Mouse (Mus musculus) limb, embryonic 12.5 days (tissue): ENCODE results near the gene Sec16a. TPM values are rescaled to one million over a fixed set of nuclear protein-coding genes. Genes with fewer than 3 reads are reported as not detected.

Source experiments
- ATAC-seq: fragments of 200-750 bp; cut with Nextera tagmentation; 2 replicates; pipeline ENCODE4 v1.8.0; 2017; ENCODE audit warnings: low read depth, moderate TSS enrichment; ENCODE audit not compliant: insufficient number of reproducible peaks, insufficient read depth, low FRiP score, low TSS enrichment
- H3K27ac ChIP-seq: fragments of 300-500 bp; sonication (generic); 2 replicates; pipeline ENCODE4 v1.5.1; 2016; ENCODE audit warnings: mild to moderate bottlenecking, moderate library complexity
- H3K27me3 ChIP-seq: fragments of 300-500 bp; sonication (generic); 2 replicates; pipeline ENCODE4 v1.6.1; 2016; ENCODE audit warnings: mild to moderate bottlenecking, moderate library complexity
- H3K36me3 ChIP-seq: fragments of 300-500 bp; sonication (generic); 2 replicates; pipeline ENCODE4 v1.6.1; 2016; ENCODE audit warnings: mild to moderate bottlenecking, moderate library complexity
- H3K4me1 ChIP-seq: fragments of 300-500 bp; sonication (generic); replicated peaks from 2 replicates; pipeline ENCODE4 v1.6.1; 2016
- H3K4me2 ChIP-seq: fragments of 300-500 bp; sonication (generic); 2 replicates; pipeline ENCODE4 v1.6.1; 2016; ENCODE audit warnings: mild to moderate bottlenecking, moderate library complexity
- H3K4me3 ChIP-seq: fragments of 300-500 bp; sonication (generic); replicated peaks from 2 replicates; pipeline ENCODE4 v1.5.1; 2016; ENCODE audit warnings: mild to moderate bottlenecking
- H3K9ac ChIP-seq: fragments of 300-500 bp; sonication (generic); replicated peaks from 2 replicates; pipeline ENCODE4 v1.6.1; 2016; ENCODE audit warnings: mild to moderate bottlenecking, moderate library complexity
- H3K9me3 ChIP-seq: fragments of 300-500 bp; sonication (generic); 2 replicates; pipeline ENCODE4 v1.6.1; 2016; ENCODE audit warnings: mild to moderate bottlenecking, moderate library complexity
- WGBS: fragments of 180-500 bp; shearing (Covaris S2); methylation state at CpG from one replicate; pipeline ENCODE4 v1.1.7; 2016; 5-methylcytosine and 5-hydroxymethylcytosine counted together
- polyA plus RNA-seq: library from polyadenylated mRNA; unstranded; fragments of >200 nt; fragmentation: Nextera tagmentation; extraction: Ambion mirVana; gene quantifications from 2 replicates; pipeline ENCODE4 v1.2.1, GENCODE M21; 2016

The Sec16a gene
- polyA plus RNA-seq, 1 experiment from 2014 or later: 25.6 TPM

DNA sequence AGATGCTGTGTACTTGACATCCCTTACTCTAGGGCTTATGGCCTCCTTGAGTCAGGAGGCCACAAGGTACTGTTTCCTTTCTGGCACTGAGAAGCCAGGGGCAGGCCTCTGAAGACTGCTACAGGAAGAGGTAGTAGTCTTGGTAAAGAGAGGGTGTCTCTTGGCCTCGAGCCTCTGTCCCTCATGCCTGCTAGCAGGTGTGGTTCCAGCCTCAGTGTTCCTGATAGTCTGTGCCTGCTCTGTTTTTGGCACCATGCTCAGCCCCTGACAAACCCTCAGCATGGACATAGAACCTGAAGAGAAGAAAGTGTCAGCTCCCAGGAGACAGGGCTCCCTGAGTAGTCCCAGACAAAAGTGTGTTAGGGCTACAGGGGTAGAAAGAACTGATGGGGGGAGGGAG lies 2.4 kb upstream of the Sec16a start:
- Histone ChIP-seq H3K36me3 (no peaks in the 10 kb centered on the region), H3K4me3 (no peak overlapping the region), H3K9ac (no peak overlapping the region), H3K4me2 (no peak overlapping the region), H3K27me3 (no peaks in the 10 kb centered on the region), H3K9me3 (no peaks in the 10 kb centered on the region), H3K4me1 (peaks cover 27% of the 10 kb centered on the region), H3K27ac (no peak overlapping the region)
- ATAC-seq: no peak
- 85% methylated on average over 1 of the region's 1 CpGs for WGBS

DNA sequence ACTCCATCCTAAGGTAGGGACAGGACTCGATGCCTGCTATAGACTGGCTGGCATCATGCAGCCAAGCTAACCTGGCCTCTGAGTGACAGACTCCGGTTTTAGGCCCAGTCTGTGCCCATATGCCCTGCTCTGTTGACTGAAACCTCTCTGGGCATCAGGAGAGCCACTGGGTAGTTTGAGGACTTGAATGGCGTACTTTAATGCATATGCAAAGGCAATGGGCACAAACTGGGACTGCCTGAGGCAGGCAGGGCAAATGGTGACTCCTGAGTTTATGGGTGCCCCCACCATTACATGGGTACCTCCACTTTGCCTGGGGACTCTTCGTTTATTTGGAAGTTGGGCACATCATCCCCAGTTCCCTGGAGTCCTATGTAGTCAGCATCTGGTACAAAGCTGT lies 1.7 kb upstream of the Sec16a start:
- peaks cover 3% of the 10 kb centered on the region for H3K36me3 ChIP-seq
- no peak overlapping the region for H3K27ac ChIP-seq
- ATAC-seq: no peak
- no peaks in the 10 kb centered on the region for H3K27me3 ChIP-seq
- WGBS: 75% methylated on average over 4 of the region's 4 CpGs
- H3K9ac ChIP-seq: peak overlapping the region; percentile 69
- H3K9me3 ChIP-seq: no peaks in the 10 kb centered on the region
- H3K4me1 ChIP-seq: peaks cover 27% of the 10 kb centered on the region
- peak overlapping the region; percentile 92 for H3K4me2 ChIP-seq
- peak overlapping the region; percentile 89 for H3K4me3 ChIP-seq

DNA sequence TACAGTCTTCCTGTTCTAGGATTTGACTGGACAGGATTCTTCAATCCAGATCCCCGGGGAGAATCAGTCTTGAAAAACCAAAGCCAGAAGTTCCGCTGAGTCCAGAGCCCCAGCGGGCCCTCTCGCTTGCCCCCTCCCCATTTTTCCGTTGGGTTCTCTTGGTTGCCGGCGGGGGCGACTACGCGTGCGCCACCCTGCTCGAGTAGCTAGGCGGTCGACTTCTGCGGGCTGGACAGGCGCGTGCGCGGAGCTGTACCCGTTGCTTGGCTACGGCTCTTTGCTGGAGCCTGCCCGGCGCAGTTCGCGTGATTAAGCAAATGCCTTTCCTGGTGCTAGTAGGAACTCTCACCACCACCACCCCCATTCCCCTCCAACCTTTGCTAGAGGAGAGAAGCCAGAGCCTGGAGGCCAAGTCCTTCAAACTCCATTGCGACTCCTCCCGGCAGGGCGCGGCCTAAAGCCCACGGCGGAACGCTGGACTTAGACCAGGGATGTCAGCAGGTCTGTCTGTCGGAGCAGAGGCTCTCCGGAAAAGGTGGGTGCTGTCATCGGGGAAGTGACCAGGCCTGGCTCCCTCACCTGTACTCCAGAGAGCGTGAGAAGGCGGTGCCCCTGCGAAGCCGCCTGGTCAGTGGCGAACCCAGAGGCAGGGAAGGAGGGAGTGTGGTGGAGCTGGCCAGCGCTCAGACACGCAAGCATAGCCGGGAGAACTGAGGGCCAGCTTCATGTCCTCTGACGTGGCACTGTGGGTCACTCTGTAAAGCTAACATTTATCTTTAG lies 840 bp upstream of the Sec16a start:
- H3K36me3 ChIP-seq: peaks cover 11% of the 10 kb centered on the region
- under 1% methylated on average over 44 of the region's 44 CpGs for whole genome bisulfite sequencing
- H3K27ac ChIP-seq: peak overlapping the region; percentile 84
- peak; percentile 89 for ATAC-seq
- no peaks in the 10 kb centered on the region for H3K9me3 ChIP-seq
- peak overlapping the region; percentile 89 for H3K4me3 ChIP-seq
- H3K27me3 ChIP-seq: no peaks in the 10 kb centered on the region
- peak overlapping the region; percentile 92 for H3K4me2 ChIP-seq
- H3K4me1 ChIP-seq: peaks cover 27% of the 10 kb centered on the region
- peak overlapping the region; percentile 69 for H3K9ac ChIP-seq

DNA sequence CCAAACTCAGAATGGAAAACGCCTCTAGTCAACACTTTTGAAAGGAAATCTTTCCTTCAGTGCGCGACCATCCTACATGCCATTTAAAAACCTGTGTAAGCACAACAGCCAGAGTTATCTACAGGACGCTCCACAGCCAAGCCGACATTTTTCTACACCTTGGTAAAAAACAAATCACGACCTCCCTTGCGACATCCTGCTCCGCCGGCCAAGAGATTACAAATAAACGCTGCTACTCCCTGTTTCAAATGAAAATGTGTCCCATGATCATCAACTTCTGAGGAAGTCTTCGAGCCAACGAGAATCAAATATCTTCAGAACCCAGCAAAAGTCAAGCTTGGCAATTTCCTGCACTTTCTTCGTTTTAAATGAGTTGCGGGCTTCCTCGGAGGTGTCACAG lies 648 bp downstream of the Sec16a start:
- 5% methylated on average over 15 of the region's 15 CpGs for WGBS
- Histone ChIP-seq H3K36me3 (peaks cover 26% of the 10 kb centered on the region), H3K27me3 (no peaks in the 10 kb centered on the region), H3K4me1 (peaks cover 27% of the 10 kb centered on the region), H3K27ac (0 out of 2 replicates have a peak overlapping the region, but pooled peaks have one; percentile 87), H3K4me3 (peak overlapping the region; percentile 89), H3K9me3 (no peaks in the 10 kb centered on the region), H3K9ac (peak overlapping the region; percentile 84), H3K4me2 (peak overlapping the region; percentile 82)
- ATAC-seq: no peak

DNA sequence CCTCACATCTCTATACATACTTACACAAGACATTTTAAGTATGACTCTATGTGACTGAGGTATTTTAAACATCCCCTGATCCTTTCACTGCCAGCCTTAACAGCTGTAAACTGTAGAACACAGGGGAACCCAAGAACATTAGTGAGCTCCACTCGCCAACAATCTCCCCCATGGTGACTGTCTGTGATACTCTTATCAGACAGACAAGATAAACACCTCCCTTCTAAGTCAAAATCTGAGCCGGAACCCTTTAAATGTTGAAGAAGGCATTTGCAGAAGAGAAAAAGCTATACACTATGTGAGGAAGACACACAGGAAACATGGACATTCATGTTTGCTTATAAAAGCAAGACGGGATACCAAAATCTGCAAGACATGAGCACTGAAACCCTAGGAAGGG lies 1.1 kb downstream of the Sec16a start:
- Histone ChIP-seq H3K4me2 (peak overlapping the region; percentile 82), H3K9me3 (no peaks in the 10 kb centered on the region), H3K4me1 (peaks cover 27% of the 10 kb centered on the region), H3K36me3 (peaks cover 31% of the 10 kb centered on the region), H3K27me3 (no peaks in the 10 kb centered on the region), H3K4me3 (peak overlapping the region; percentile 89), H3K9ac (peak overlapping the region; percentile 84), H3K27ac (no peak overlapping the region)
- WGBS: 48% methylated on average over 3 of the region's 3 CpGs
- no peak for ATAC-seq

DNA sequence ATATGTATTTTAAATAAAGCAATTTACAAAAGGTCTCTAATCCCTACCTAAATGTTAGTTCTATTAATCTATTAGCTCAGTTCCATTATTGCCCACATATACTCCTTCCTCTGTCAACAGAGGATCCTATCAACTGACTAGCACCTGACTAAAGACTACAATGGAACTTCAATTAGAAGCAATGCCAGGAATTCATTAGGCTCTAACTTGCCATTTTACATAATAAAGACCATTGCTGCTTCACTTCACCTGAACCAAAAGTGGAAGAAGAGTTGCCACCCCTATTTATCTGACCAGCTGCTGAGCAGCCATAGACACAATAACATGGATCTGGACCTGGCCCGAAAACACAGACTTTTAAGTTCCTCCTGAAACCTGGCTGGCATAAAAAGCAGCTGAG lies 2.2 kb downstream of the Sec16a start:
- WGBS: 84% methylated on average over 1 of the region's 1 CpGs
- Histone ChIP-seq H3K36me3 (peaks cover 41% of the 10 kb centered on the region), H3K4me3 (no peak overlapping the region), H3K27me3 (no peaks in the 10 kb centered on the region), H3K4me1 (peaks cover 27% of the 10 kb centered on the region), H3K9me3 (no peaks in the 10 kb centered on the region), H3K27ac (no peak overlapping the region), H3K4me2 (no peak overlapping the region), H3K9ac (no peak overlapping the region)
- no peak for ATAC-seq

DNA sequence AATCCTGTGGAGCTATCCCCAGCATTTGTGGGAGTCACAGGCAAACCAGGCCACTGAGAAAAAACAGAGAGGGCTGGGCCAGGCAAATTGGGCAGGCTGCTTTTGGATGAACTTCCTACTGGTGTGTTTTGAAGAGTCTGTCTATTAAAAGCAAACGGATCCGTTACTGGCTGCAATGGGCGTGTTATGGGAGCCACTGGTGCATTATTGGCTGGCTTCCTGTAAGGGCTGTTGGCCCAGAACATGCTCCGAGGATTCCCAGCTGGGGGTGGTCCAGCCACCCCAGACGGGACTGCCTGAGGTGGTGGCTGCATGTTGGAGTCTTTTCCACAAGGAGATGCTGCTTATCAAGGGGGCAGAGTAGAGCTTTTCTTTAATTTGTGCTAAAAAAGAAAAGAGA lies 3.3 kb downstream of the Sec16a start:
- no peak for ATAC-seq

DNA sequence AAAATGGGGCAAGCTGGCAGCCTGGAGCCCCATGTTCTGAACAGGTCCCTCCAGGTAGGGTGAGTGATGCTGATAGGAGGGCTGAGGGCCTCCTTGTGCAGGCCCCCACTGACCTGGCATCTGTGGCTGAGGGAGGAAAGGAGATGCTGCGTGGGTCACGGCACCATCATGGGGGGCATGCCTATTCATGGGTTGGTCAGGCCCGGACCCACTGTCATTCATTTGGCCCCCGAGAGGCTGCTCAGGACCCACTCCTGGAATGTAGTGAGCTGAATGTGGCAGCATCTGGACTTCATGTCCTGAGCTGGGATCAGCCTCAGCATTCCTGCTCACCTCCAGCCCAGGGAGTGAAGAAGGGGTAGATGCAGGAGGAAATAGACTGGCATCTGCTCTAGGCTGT lies 3.8 kb downstream of the Sec16a start:
- H3K4me2 ChIP-seq: no peak overlapping the region
- 93% methylated on average over 4 of the region's 4 CpGs for WGBS
- H3K4me3 ChIP-seq: no peak overlapping the region
- H3K4me1 ChIP-seq: peaks cover 24% of the 10 kb centered on the region
- H3K27ac ChIP-seq: no peak overlapping the region
- no peak for ATAC-seq
- H3K27me3 ChIP-seq: no peaks in the 10 kb centered on the region
- H3K9me3 ChIP-seq: no peaks in the 10 kb centered on the region
- H3K9ac ChIP-seq: no peak overlapping the region
- H3K36me3 ChIP-seq: peaks cover 54% of the 10 kb centered on the region

More for the DNA sequence above, 3.3 kb downstream of the Sec16a start:
- no peak overlapping the region for H3K4me2 ChIP-seq
- H3K4me1 ChIP-seq: peaks cover 28% of the 10 kb centered on the region
- WGBS: 82% methylated on average over 5 of the region's 5 CpGs
- no peaks in the 10 kb centered on the region for H3K27me3 ChIP-seq
- H3K4me3 ChIP-seq: no peak overlapping the region
- no peak overlapping the region for H3K9ac ChIP-seq
- no peak overlapping the region for H3K27ac ChIP-seq
- H3K36me3 ChIP-seq: peaks cover 53% of the 10 kb centered on the region
- H3K9me3 ChIP-seq: no peaks in the 10 kb centered on the region

DNA sequence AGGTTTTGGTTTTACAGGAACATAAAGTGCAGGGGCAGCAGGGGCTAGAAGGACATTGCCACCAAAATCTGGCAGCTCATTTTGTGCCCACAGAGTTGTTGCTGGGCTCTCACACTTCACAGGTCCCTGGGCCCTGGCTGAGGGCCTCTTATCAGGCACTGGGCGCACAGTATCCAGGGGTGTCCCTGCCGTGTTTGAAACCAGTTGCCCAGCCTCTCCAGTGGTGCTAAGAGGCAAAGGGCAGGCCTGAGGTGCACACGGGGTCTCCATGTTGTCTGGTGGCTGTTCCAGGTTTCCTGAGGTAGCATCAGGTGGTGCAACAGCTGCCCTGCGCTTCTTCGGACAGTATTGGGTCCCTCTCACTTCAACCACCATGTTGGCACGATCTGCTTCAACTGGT lies 5.3 kb downstream of the Sec16a start:
- Histone ChIP-seq H3K4me2 (no peak overlapping the region), H3K27me3 (no peaks in the 10 kb centered on the region), H3K9me3 (no peaks in the 10 kb centered on the region), H3K36me3 (peaks cover 70% of the 10 kb centered on the region), H3K9ac (no peak overlapping the region), H3K4me3 (no peak overlapping the region), H3K27ac (no peak overlapping the region), H3K4me1 (peaks cover 22% of the 10 kb centered on the region)
- WGBS: 93% methylated on average over 6 of the region's 6 CpGs
- no peak for ATAC-seq

DNA sequence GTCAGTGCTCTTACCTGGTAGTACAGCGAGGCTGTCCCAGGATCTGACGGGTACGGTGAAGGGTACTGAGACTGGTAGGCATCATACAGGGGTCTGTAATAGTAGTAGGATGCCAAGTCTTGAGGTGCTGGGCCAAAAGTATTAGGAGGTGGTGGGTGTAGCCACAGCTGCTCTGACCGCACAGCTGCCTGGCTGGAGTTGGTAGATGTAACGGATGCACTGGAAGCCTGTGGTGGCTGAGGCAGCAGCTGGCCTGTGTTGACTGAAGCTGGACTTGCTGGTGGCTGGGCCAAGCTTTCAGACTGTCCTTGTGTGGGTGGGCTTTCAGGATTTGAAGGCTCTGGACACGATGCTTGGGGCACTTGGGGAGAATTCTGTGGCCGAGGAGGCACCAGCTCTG lies 6.6 kb downstream of the Sec16a start:
- no peaks in the 10 kb centered on the region for H3K9me3 ChIP-seq
- H3K27me3 ChIP-seq: no peaks in the 10 kb centered on the region
- ATAC-seq: no peak
- H3K36me3 ChIP-seq: peaks cover 83% of the 10 kb centered on the region
- H3K4me1 ChIP-seq: peaks cover 13% of the 10 kb centered on the region; the same call in 1 of the 2 replicates
- H3K4me2 ChIP-seq: no peak overlapping the region
- no peak overlapping the region for H3K4me3 ChIP-seq
- no peak overlapping the region for H3K27ac ChIP-seq
- WGBS: 92% methylated on average over 7 of the region's 7 CpGs
- no peak overlapping the region for H3K9ac ChIP-seq

DNA sequence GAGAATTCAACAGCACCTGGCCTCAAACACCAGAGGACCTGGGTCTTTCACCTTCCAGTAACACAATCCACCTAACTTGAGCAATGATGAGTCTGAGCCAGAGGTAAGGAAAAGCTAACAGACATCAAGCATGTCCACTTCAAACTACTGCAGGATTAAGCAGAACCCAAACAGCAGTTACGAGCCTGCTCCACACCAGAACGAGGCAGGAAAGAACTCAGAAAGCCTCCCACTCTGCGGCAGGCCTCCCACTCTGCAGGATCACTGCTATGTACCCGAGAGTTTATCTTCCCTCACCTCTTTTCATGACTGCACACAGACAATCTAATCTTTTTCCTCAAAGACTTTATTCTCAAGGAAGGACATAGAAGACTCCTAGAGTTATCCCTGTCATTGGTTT lies 7.8 kb downstream of the Sec16a start:
- Histone ChIP-seq H3K27ac (no peak overlapping the region), H3K27me3 (no peaks in the 10 kb centered on the region), H3K9me3 (no peaks in the 10 kb centered on the region), H3K4me2 (no peak overlapping the region), H3K36me3 (peaks cover 94% of the 10 kb centered on the region), H3K4me3 (no peak overlapping the region), H3K4me1 (peaks cover 6% of the 10 kb centered on the region; the same call in 1 of the 2 replicates), H3K9ac (0 out of 2 replicates have a peak overlapping the region, but pooled peaks have one; percentile 18)
- ATAC-seq: no peak
- 80% methylated on average over 4 of the region's 4 CpGs for WGBS
